Mouse (Mus musculus) thymus, adult 2 months (tissue): ENCODE data around the gene Lhfpl2.

Source experiments
- CTCF ChIP-seq: fragments of 200-500 bp; IDR thresholded peaks from 2 replicates; pipeline ENCODE4 v1.5.1; 2012; ENCODE audit warnings: mild to moderate bottlenecking, control low read depth, low read length, moderate library complexity, borderline replicate concordance; ENCODE audit not compliant: control insufficient read depth, poor library complexity, insufficient read depth; ENCODE audit errors: extremely low read depth
- POLR2A ChIP-seq: fragments of 200-500 bp; IDR thresholded peaks from 2 replicates; pipeline ENCODE4 v1.6.1; 2012; ENCODE audit warnings: mild to moderate bottlenecking, low read length, control low read depth, moderate library complexity; ENCODE audit not compliant: control insufficient read depth, poor library complexity, insufficient read depth; ENCODE audit errors: extremely low read depth

DNA sequence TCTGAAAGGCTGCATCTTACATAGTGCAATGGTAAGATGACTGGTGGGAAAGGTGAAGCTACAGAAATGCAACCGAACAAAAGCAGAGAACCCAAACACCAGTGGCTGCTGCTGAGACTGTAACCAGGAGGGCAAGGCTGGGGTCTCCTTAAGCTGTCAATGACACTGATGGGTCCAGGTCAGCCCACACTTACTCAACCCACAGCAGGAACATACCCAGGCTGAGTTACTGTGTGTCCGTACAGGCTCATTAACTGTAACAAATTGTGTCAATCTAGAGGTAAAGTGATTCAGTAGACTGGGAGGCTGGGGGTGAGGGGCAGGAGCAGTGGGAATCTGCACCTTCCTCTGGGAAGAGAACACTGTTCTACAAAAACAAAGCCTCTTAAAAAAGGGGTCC lies 185.3 kb downstream of the Lhfpl2 start:
- no peak for TF ChIP-seq CTCF
- TF ChIP-seq POLR2A, result no peak
